Mouse (Mus musculus): Measurements from ENCODE around the gene Tgm2. TPM values are rescaled to one million over a fixed set of nuclear protein-coding genes. Genes with fewer than 3 reads are reported as not detected.

The Tgm2 gene
- polyA plus RNA-seq, 1 experiment from 2014 or later: 4.7 TPM

GRCm38 (mm10) chr2:158178696-158179369 is 32.6 kb upstream of the Tgm2 start:
- Histone ChIP-seq H3K27me3 (peaks cover 4% of the 10 kb centered on the region; the same call in 1 of the 2 replicates), H3K4me3 (peak overlapping the region; percentile 15), H3K36me3 (ENCODE audit: poor library complexity, severe bottlenecking) (no peaks in the 10 kb centered on the region), H3K9ac (0 out of 2 replicates have a peak overlapping the region, but pooled peaks have one; percentile 2), H3K4me1 (peaks cover 51% of the 10 kb centered on the region), H3K9me3 (replicated peaks) (no peaks in the 10 kb centered on the region), H3K27ac (no peak overlapping the region), H3K4me2 (peak overlapping the region; percentile 45)
- 17% methylated on average over 17 of the region's 19 CpGs for WGBS
- peak; percentile 46; the same call in 1 of the 2 replicates for ATAC-seq

- Histone ChIP-seq H3K27ac (peak overlapping the region; percentile 0; the same call in 1 of the 2 replicates), H3K27me3 (peaks cover 4% of the 10 kb centered on the region; the same call in 1 of the 2 replicates), H3K36me3 (ENCODE audit: poor library complexity, severe bottlenecking) (no peaks in the 10 kb centered on the region), H3K4me2 (no peak overlapping the region), H3K9ac (no peak overlapping the region), H3K4me1 (peaks cover 51% of the 10 kb centered on the region), H3K9me3 (replicated peaks) (no peaks in the 10 kb centered on the region), H3K4me3 (no peak overlapping the region)
- ATAC-seq: no peak
- WGBS: 71% methylated on average over 4 of the region's 4 CpGs
Measured at GRCm38 (mm10) chr2:158178139-158178538, 31.9 kb upstream of the Tgm2 start.

GRCm38 (mm10) chr2:158177574-158177973 is 31.3 kb upstream of the Tgm2 start:
- H3K4me3 ChIP-seq: no peak overlapping the region
- ATAC-seq: peak; percentile 69
- H3K27me3 ChIP-seq: peaks cover 4% of the 10 kb centered on the region; the same call in 1 of the 2 replicates
- peaks cover 51% of the 10 kb centered on the region for H3K4me1 ChIP-seq
- no peaks in the 10 kb centered on the region for H3K36me3 ChIP-seq (ENCODE audit: poor library complexity, severe bottlenecking)
- H3K4me2 ChIP-seq: peak overlapping the region; percentile 3; the same call in 1 of the 2 replicates
- H3K9me3 ChIP-seq (replicated peaks): no peaks in the 10 kb centered on the region
- H3K27ac ChIP-seq: peak overlapping the region; percentile 0; the same call in 1 of the 2 replicates
- 12% methylated on average over 3 of the region's 3 CpGs for WGBS
- no peak overlapping the region for H3K9ac ChIP-seq

- no peak overlapping the region for H3K4me3 ChIP-seq
- no peaks in the 10 kb centered on the region for H3K36me3 ChIP-seq (ENCODE audit: poor library complexity, severe bottlenecking)
- H3K9ac ChIP-seq: no peak overlapping the region
- peaks cover 43% of the 10 kb centered on the region for H3K4me1 ChIP-seq
- no peak overlapping the region for H3K27ac ChIP-seq
- ATAC-seq: no peak
- WGBS: 94% methylated on average over 9 of the region's 9 CpGs
- no peaks in the 10 kb centered on the region for H3K9me3 ChIP-seq (replicated peaks)
- peaks cover 4% of the 10 kb centered on the region; the same call in 1 of the 2 replicates for H3K27me3 ChIP-seq
- H3K4me2 ChIP-seq: no peak overlapping the region
Measured at GRCm38 (mm10) chr2:158176763-158177162, 30.5 kb upstream of the Tgm2 start.

- no peak for ATAC-seq
- no peak overlapping the region for H3K27ac ChIP-seq
- no peak overlapping the region for H3K4me2 ChIP-seq
- no peak overlapping the region for H3K4me3 ChIP-seq
- no peaks in the 10 kb centered on the region for H3K36me3 ChIP-seq (ENCODE audit: poor library complexity, severe bottlenecking)
- peaks cover 4% of the 10 kb centered on the region; the same call in 1 of the 2 replicates for H3K27me3 ChIP-seq
- H3K9ac ChIP-seq: no peak overlapping the region
- H3K9me3 ChIP-seq (replicated peaks): no peaks in the 10 kb centered on the region
- peaks cover 38% of the 10 kb centered on the region for H3K4me1 ChIP-seq
- 85% methylated on average over 3 of the region's 3 CpGs for WGBS
Measured at GRCm38 (mm10) chr2:158175433-158175832, 29.2 kb upstream of the Tgm2 start.

GRCm38 (mm10) chr2:158174958-158175357 is 28.7 kb upstream of the Tgm2 start:
- Histone ChIP-seq H3K9ac (no peak overlapping the region), H3K27me3 (peaks cover 4% of the 10 kb centered on the region; the same call in 1 of the 2 replicates), H3K27ac (no peak overlapping the region), H3K4me3 (no peak overlapping the region), H3K4me2 (no peak overlapping the region), H3K9me3 (replicated peaks) (no peaks in the 10 kb centered on the region), H3K36me3 (ENCODE audit: poor library complexity, severe bottlenecking) (no peaks in the 10 kb centered on the region), H3K4me1 (peaks cover 33% of the 10 kb centered on the region)
- ATAC-seq: no peak
- 93% methylated on average over 15 of the region's 15 CpGs for WGBS

- Histone ChIP-seq H3K36me3 (ENCODE audit: poor library complexity, severe bottlenecking) (no peaks in the 10 kb centered on the region), H3K4me1 (peaks cover 28% of the 10 kb centered on the region), H3K9me3 (replicated peaks) (no peaks in the 10 kb centered on the region), H3K4me2 (no peak overlapping the region), H3K9ac (no peak overlapping the region), H3K27ac (no peak overlapping the region), H3K4me3 (no peak overlapping the region), H3K27me3 (peaks cover 4% of the 10 kb centered on the region; the same call in 1 of the 2 replicates)
- no peak for ATAC-seq
- 79% methylated on average over 5 of the region's 5 CpGs for WGBS
Measured at GRCm38 (mm10) chr2:158174438-158174837, 28.2 kb upstream of the Tgm2 start.

GRCm38 (mm10) chr2:158170394-158170793 is 24.2 kb upstream of the Tgm2 start:
- H3K36me3 ChIP-seq (ENCODE audit: poor library complexity, severe bottlenecking): no peaks in the 10 kb centered on the region
- 77% methylated on average over 2 of the region's 2 CpGs for WGBS
- H3K27ac ChIP-seq: no peak overlapping the region
- no peaks in the 10 kb centered on the region for H3K9me3 ChIP-seq (replicated peaks)
- H3K9ac ChIP-seq: no peak overlapping the region
- no peak for ATAC-seq
- peaks cover 4% of the 10 kb centered on the region; the same call in 1 of the 2 replicates for H3K27me3 ChIP-seq
- H3K4me1 ChIP-seq: 0 out of 2 replicates have a peak, but pooled peaks cover 7% of the 10 kb centered on the region
- H3K4me2 ChIP-seq: no peak overlapping the region
- H3K4me3 ChIP-seq: no peak overlapping the region

- no peak for ATAC-seq
- Histone ChIP-seq H3K4me1 (0 out of 2 replicates have a peak, but pooled peaks cover 7% of the 10 kb centered on the region), H3K9ac (no peak overlapping the region), H3K4me3 (no peak overlapping the region), H3K36me3 (ENCODE audit: poor library complexity, severe bottlenecking) (no peaks in the 10 kb centered on the region), H3K27me3 (no peaks in the 10 kb centered on the region), H3K27ac (no peak overlapping the region), H3K9me3 (replicated peaks) (no peaks in the 10 kb centered on the region), H3K4me2 (no peak overlapping the region)
- 92% methylated on average over 7 of the region's 7 CpGs for WGBS
Measured at GRCm38 (mm10) chr2:158169771-158170170, 23.5 kb upstream of the Tgm2 start.

GRCm38 (mm10) chr2:158169351-158169750 is 23.1 kb upstream of the Tgm2 start:
- Histone ChIP-seq H3K4me1 (0 out of 2 replicates have a peak, but pooled peaks cover 7% of the 10 kb centered on the region), H3K9me3 (replicated peaks) (no peaks in the 10 kb centered on the region), H3K27me3 (no peaks in the 10 kb centered on the region), H3K4me3 (no peak overlapping the region), H3K36me3 (ENCODE audit: poor library complexity, severe bottlenecking) (no peaks in the 10 kb centered on the region), H3K27ac (no peak overlapping the region), H3K4me2 (no peak overlapping the region), H3K9ac (no peak overlapping the region)
- WGBS: 78% methylated on average over 6 of the region's 6 CpGs
- ATAC-seq: no peak

- no peak for ATAC-seq
Measured at GRCm38 (mm10) chr2:158168741-158169211, 22.5 kb upstream of the Tgm2 start.

GRCm38 (mm10) chr2:158167496-158168205 is 21.4 kb upstream of the Tgm2 start:
- ATAC-seq: no peak
- H3K27ac ChIP-seq: no peak overlapping the region
- WGBS: 75% methylated on average over 9 of the region's 9 CpGs

More at GRCm38 (mm10) chr2:158168741-158169211, 22.5 kb upstream of the Tgm2 start:
- WGBS: 72% methylated on average over 8 of the region's 8 CpGs
- H3K27ac ChIP-seq: no peak overlapping the region
- H3K4me2 ChIP-seq: no peak overlapping the region
- H3K9me3 ChIP-seq (replicated peaks): no peaks in the 10 kb centered on the region
- H3K9ac ChIP-seq: no peak overlapping the region
- H3K36me3 ChIP-seq (ENCODE audit: poor library complexity, severe bottlenecking): no peaks in the 10 kb centered on the region
- no peak overlapping the region for H3K4me3 ChIP-seq
- 0 out of 2 replicates have a peak, but pooled peaks cover 7% of the 10 kb centered on the region for H3K4me1 ChIP-seq
- H3K27me3 ChIP-seq: no peaks in the 10 kb centered on the region

More at GRCm38 (mm10) chr2:158167496-158168205, 21.4 kb upstream of the Tgm2 start:
- H3K36me3 ChIP-seq (ENCODE audit: poor library complexity, severe bottlenecking): no peaks in the 10 kb centered on the region
- H3K27me3 ChIP-seq: no peaks in the 10 kb centered on the region
- no peaks in the 10 kb centered on the region for H3K9me3 ChIP-seq (replicated peaks)
- no peak overlapping the region for H3K4me3 ChIP-seq
- no peak overlapping the region for H3K9ac ChIP-seq
- H3K4me1 ChIP-seq: 0 out of 2 replicates have a peak, but pooled peaks cover 7% of the 10 kb centered on the region
- no peak overlapping the region for H3K4me2 ChIP-seq
